Comparison of ENCODE assay signal across 11 mouse cellular contexts in the genomic region with DNA sequence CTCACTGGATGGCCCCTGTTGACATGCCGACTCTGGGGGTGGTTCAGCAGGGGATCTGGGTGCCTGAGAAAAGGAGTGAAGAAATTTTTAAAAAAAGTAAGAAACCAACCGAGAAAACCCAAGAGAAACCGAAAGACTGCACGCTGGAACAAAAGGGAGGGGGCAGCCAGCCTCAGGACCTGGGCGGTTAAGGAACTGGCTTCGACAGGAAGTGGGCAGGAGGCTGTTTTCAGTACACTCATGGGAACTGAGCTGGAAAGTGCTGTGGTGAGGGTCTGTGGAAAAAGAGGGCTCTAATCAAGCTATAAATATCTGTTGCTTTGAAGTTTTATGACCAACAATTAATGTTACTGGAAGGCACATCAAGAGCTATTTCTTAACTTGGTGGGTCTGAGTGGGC.
DNase-seq lines count a peak whose midpoint lies in the region; ATAC-seq and TF ChIP-seq lines count a peak whose summit lies in the region.
"Had no signal": no experiment of that assay in that cellular context is flagged by ENCODE, and none has a peak within 500 bp of the region (broad histone marks: within the 10 kb centered on the region; RNA-seq: fewer than 3 reads in every experiment).

No protein-coding gene starts in this region.

- no peak for TF ChIP-seq CTCF in spleen, adult 2 months (IDR thresholded peaks at IDR 0.05; ENCODE audit: extremely low read depth, insufficient read depth, insufficient read length, insufficient replicate concordance)

- ATAC-seq in erythroid progenitor cell, adult 5-6 weeks (replicated peaks; ENCODE audit: low FRiP score, poor library complexity, severe bottlenecking): no peak
- ATAC-seq: midbrain, embryonic 16.5 days had no signal

- WGBS in spleen, adult 2 months: 4% methylated on average over 6 of the region's 6 CpGs

- peak overlapping the region; percentile 36; the same call in 1 of the 2 replicates for H3K4me3 ChIP-seq in spleen, adult 2 months (ENCODE audit: extremely low read depth, insufficient read depth, insufficient read length)
- H3K4me3 ChIP-seq: hindbrain, embryonic 15.5 days had no signal

- no peaks in the 10 kb centered on the region for H3K27me3 ChIP-seq in spleen, adult 2 months (ENCODE audit: control insufficient read depth, insufficient read depth, low read length)

- peak; percentile 28 to 38 for DNase-seq in spleen, adult 2 months (ENCODE audit: low read depth in 1 of 2, low spot score in 2 of 2)
- DNase-seq in spleen, postnatal 14 days (ENCODE audit: low spot score in 2 of 2): no peak
- peak; percentile 90 for DNase-seq in induced T-regulatory cell, adult 2 months (ENCODE audit: low read depth)
- peak; percentile 77 for DNase-seq in naive thymus-derived CD4-positive, alpha-beta T cell, adult 2 months (ENCODE audit: low read depth)
- no peak for DNase-seq in embryo, embryonic 9.5 days (ENCODE audit: extremely low spot score)
- no peak for DNase-seq in left cerebral cortex, adult 9 months (ENCODE audit: low spot score in 2 of 2)
- DNase-seq: embryo, embryonic 11 days; lung, embryonic 14.5 days had no signal

- no peak for TF ChIP-seq POLR2A in spleen, adult 2 months (IDR thresholded peaks at IDR 0.05; ENCODE audit: low read depth, low read length)

- no peaks in the 10 kb centered on the region for H3K36me3 ChIP-seq in spleen, adult 2 months (ENCODE audit: control insufficient read depth, insufficient read depth, low read length)
- H3K36me3 ChIP-seq: hindbrain, embryonic 15.5 days had no signal

- no peak overlapping the region for H3K27ac ChIP-seq in spleen, adult 2 months (ENCODE audit: insufficient read depth, low read length)
- H3K27ac ChIP-seq: hindbrain, embryonic 15.5 days had no signal

- peaks cover 19% of the 10 kb centered on the region for H3K4me1 ChIP-seq in spleen, adult 2 months (ENCODE audit: control insufficient read depth, insufficient read depth, insufficient read length)

Comparison
In these comparisons a context has a peak if more than half of its experiments do, and no peak if none do; other contexts are left out.
1. DNase-seq: peak in spleen, adult 2 months (2 of 2), induced T-regulatory cell, adult 2 months (single experiment) and naive thymus-derived CD4-positive, alpha-beta T cell, adult 2 months (single experiment); none in spleen, postnatal 14 days (0 of 2), embryo, embryonic 9.5 days (single experiment) and left cerebral cortex, adult 9 months (0 of 2).